Mouse (Mus musculus): ENCODE data around the gene Tmem255b.

Tmem255b gene

DNA sequence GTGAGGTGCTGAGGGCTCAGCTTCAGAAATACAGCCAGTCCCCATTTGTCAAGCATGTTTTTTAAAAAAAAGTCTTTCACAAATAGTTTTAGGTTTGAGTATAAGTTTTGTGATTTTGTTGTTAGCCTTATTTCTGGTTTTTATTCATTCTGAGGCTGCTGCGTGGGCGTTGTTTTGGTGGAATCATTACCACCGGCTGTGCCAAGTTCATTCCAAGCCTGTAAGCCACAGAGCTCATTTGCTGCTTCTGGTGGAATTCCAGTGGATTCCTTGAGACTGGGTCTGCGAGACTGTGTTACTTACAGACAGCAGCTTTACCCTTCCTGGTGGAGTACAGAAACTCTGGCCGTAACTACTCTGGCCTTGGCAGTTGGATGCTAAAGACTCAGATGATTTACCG, 11.5 kb downstream of the Tmem255b start:
- no peak for DNase-seq (ENCODE audit: low spot score in 2 of 2)

DNA sequence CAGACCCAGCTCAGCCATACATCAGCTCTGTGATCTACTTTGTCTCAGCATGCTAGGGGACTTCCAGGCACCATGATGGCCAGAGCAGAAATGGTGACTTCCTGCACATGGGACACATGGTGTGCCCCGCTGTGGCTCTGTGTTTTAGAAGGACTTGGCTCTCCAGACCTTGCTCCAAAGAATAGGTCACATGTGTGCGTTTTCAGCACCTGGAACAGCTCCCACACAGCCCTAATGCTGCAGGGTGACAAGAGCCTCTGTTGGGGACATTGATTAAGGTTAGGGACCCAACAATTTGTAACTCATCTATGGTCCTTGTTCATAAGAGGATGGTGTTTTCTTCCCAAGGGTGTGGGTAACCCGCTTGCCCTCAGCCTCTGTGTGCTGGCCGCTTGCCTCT, 13.2 kb downstream of the Tmem255b start:
- no peak for DNase-seq (ENCODE audit: low spot score in 2 of 2)

- no peak for DNase-seq (ENCODE audit: low spot score in 2 of 2)
Measured at GRCm38 (mm10) chr8:13451747-13452277, 16.8 kb downstream of the Tmem255b start.

GRCm38 (mm10) chr8:13454341-13455113, 19.5 kb downstream of the Tmem255b start:
- DNase-seq (ENCODE audit: low spot score in 2 of 2): no peak

GRCm38 (mm10) chr8:13455295-13455694, 20.3 kb downstream of the Tmem255b start:
- DNase-seq (ENCODE audit: low spot score in 2 of 2): peak; percentile 43 to 71

GRCm38 (mm10) chr8:13459431-13459830, 24.4 kb downstream of the Tmem255b start:
- DNase-seq (ENCODE audit: low spot score in 2 of 2): no peak

DNA sequence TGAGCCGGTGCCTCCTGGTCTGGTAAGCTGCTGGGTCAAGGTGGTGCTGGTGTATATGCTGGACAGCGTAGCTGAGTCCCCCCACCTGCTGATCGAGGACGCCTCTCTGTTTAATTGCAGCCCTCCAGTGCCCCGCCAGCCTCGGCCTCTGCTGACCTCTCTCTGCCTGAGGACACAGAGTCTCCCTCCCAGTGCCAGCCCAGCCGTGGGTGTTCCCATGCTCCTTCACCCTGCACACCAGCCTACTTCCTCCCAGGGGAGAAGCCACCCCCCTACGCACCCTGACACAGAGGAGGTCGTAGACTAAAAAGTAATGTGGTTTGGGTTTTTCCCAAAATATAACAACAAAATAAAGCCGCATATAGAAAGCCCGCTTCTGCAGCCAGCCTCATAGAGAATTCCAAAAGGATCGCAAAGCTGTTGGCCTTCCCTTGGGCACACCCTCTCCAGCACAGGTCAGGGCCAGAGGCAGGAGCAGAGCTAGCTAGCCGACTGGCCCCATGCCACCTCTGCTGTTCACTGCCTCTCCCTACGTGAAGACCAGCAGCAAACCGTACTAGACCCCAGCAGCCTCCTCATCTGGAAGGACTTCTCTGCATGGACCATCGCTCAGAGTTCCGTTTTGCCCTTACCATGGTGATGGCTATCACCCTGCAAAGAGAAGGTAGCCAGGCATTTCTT, 26.2 kb downstream of the Tmem255b start:
- no peak for DNase-seq (ENCODE audit: low spot score in 2 of 2)

- peak; percentile 80 to 82 for DNase-seq (ENCODE audit: low spot score in 2 of 2)
Measured at GRCm38 (mm10) chr8:13461843-13462242, 26.9 kb downstream of the Tmem255b start.

DNA sequence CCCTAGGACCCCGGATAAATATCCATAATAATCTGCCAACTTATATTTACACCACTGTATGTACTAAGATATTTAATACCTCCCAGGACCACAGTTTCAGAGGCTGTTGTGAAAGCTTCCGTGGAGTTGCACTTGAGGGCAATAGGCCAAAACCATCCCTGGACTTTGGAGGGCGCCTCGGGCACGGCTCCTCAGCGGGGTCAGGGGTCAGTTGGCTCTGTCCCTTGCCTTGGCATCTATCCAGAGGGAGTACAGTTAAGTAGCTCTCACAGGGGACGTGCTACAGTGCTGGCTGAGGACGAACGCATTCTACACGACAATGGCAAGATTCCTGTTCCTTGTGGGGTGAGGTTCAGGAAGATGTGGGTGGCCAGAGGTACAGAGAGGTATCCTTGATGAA, 27.4 kb downstream of the Tmem255b start:
- DNase-seq (ENCODE audit: low spot score in 2 of 2): no peak

DNA sequence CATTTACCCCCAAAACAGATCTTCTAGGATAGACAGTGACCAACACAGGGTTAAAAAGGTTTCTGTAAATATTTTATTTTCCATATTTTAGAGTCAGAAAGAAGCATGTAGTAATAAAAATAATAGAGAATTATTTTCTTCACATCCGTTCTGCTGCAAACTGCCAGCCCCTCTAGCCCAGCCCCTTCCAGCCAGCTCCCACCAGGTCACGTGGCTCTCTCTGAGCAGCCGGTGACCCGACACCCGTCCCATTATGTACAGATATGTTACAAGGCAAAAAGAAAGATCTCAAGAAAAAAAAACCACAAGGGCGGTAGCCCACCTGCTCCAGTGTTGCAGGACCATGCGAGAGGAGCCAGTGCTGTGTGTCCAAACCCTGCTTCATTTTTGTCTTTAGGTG, 30.3 kb downstream of the Tmem255b start:
- no peak for DNase-seq (ENCODE audit: low spot score in 2 of 2)

DNA sequence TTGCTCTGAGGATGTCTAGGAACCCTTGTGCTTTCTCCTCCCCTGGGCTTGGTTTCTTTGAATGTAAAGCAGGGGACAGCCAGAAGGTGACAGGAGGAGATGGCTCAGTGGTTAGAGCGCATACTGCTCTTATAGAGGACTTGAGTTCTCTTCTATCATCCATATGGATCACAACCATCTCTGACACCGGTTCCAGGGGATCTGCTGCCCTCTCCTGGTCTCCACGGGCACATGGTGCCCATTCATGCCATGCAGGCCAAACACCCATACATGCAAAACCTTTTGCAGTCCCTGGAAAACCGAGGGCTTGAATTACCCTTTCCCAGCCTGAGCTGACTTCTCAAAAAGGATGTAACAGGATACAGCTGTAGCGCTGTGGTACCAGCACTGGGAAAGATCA, 32.0 kb downstream of the Tmem255b start:
- peak; percentile 39 to 53 for DNase-seq (ENCODE audit: low spot score in 2 of 2)

- DNase-seq (ENCODE audit: low spot score in 2 of 2): peak; percentile 23 to 30
Measured at GRCm38 (mm10) chr8:13468737-13469136, 33.7 kb downstream of the Tmem255b start.

DNA sequence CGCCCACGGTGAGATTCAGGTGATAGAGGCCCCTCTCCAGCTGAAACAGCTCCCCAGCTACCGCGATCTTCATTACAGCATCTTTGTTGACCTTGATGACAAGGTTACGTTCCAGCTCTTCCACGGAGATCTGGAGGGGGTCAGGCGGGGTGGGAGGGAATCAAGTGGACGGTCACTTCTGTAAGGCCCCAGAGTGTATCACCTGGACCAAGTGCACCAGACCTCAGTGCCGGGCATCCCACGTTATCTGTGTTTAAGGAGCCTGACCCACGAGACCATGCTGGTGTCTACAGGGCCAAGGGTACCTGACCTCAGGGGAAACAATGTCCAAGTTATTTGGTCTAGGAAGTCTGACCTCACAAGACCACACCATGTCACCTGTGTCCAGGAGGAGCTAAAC, 36.5 kb downstream of the Tmem255b start:
- no peak for DNase-seq (ENCODE audit: low spot score in 2 of 2)

DNA sequence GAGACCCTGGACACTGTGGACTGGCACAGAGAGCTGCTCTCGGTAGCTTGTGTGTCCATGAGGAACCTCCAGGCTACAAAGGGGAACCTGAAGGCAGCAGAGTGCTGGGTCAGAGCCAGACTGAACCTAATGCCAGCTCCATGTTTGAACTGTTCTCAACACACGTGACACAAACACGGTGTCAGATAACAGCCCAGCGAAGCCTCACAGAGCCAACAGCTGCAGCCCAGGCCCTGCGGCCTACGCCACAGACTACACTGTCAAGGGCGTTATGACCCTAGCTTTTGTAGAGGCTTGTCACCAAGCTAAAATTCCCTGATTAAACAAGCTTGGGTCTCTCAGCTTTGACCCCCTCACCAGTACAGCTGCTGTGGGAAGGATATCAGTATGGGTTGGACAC, 37.3 kb downstream of the Tmem255b start:
- DNase-seq (ENCODE audit: low spot score in 2 of 2): no peak

DNA sequence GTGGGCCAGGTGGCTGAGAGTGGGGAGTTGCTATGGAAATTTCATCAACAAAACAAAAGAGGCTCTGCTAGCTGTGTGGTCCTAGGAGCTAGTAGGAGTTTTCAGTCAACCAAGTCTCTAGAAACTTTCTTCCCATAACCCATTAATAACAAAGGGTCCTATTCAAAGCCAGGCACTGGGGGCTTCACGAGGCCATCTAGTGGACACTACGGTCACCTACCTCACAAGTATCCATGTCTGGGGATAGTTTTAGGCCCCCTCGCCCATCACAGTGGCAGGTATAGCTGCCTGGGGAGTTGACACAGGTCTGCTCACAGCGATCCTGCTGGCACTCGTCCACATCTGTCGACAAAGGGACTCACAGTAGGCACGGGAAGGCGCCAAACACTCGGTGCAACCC, 40.9 kb downstream of the Tmem255b start:
- DNase-seq (ENCODE audit: low spot score in 2 of 2): no peak

GRCm38 (mm10) chr8:13481089-13481554, 46.1 kb downstream of the Tmem255b start:
- no peak for DNase-seq (ENCODE audit: low spot score in 2 of 2)

- no peak for DNase-seq (ENCODE audit: low spot score in 2 of 2)
Measured at GRCm38 (mm10) chr8:13481596-13481995, 46.6 kb downstream of the Tmem255b start.

- DNase-seq (ENCODE audit: low spot score in 2 of 2): no peak
Measured at GRCm38 (mm10) chr8:13482101-13482801, 47.3 kb downstream of the Tmem255b start.

- DNase-seq (ENCODE audit: low spot score in 2 of 2): no peak
Measured at GRCm38 (mm10) chr8:13483191-13483590, 48.2 kb downstream of the Tmem255b start.

- no peak for DNase-seq (ENCODE audit: low spot score in 2 of 2)
Measured at GRCm38 (mm10) chr8:13489351-13489750, 54.4 kb downstream of the Tmem255b start.

- no peak for DNase-seq (ENCODE audit: low spot score in 2 of 2)
Measured at GRCm38 (mm10) chr8:13489986-13490910, 55.3 kb downstream of the Tmem255b start.

Data from right cerebral cortex, adult 2 months (tissue).